Mouse (Mus musculus): ENCODE data around the gene March6. TPM values are rescaled to one million over a fixed set of nuclear protein-coding genes. Genes with fewer than 3 reads are reported as not detected.
A peak's percentile ranks its signal among the peaks of the same experiment; 100 is the strongest.

Gene March6
- total RNA-seq, 2 experiments from 2014 or later: 32.1 to 59.6 TPM

GRCm38 (mm10) chr15:31545058-31545457 is 14.2 kb upstream of the March6 start:
- no peak for ATAC-seq (replicated peaks; ENCODE audit: low FRiP score, poor library complexity, severe bottlenecking)

- ATAC-seq (replicated peaks; ENCODE audit: low FRiP score, poor library complexity, severe bottlenecking): no peak
Measured at GRCm38 (mm10) chr15:31543246-31543645, 12.4 kb upstream of the March6 start.

- no peak for ATAC-seq (replicated peaks; ENCODE audit: low FRiP score, poor library complexity, severe bottlenecking)
Measured at GRCm38 (mm10) chr15:31542013-31542958, 11.4 kb upstream of the March6 start.

GRCm38 (mm10) chr15:31540513-31540802 is 9.6 kb upstream of the March6 start:
- peak; percentile 70 for ATAC-seq (replicated peaks; ENCODE audit: low FRiP score, poor library complexity, severe bottlenecking)

GRCm38 (mm10) chr15:31539643-31540512 is 9.0 kb upstream of the March6 start:
- peak; percentile 94 for ATAC-seq (replicated peaks; ENCODE audit: low FRiP score, poor library complexity, severe bottlenecking)

GRCm38 (mm10) chr15:31538346-31538745 is 7.5 kb upstream of the March6 start:
- ATAC-seq (replicated peaks; ENCODE audit: low FRiP score, poor library complexity, severe bottlenecking): no peak

GRCm38 (mm10) chr15:31537706-31538105 is 6.9 kb upstream of the March6 start:
- no peak for ATAC-seq (replicated peaks; ENCODE audit: low FRiP score, poor library complexity, severe bottlenecking)

- no peak for ATAC-seq (replicated peaks; ENCODE audit: low FRiP score, poor library complexity, severe bottlenecking)
Measured at GRCm38 (mm10) chr15:31536051-31536737, 5.3 kb upstream of the March6 start.

- ATAC-seq (replicated peaks; ENCODE audit: low FRiP score, poor library complexity, severe bottlenecking): no peak
Measured at GRCm38 (mm10) chr15:31535259-31535855, 4.5 kb upstream of the March6 start.

GRCm38 (mm10) chr15:31534421-31535258 is 3.8 kb upstream of the March6 start:
- no peak for ATAC-seq (replicated peaks; ENCODE audit: low FRiP score, poor library complexity, severe bottlenecking)

GRCm38 (mm10) chr15:31533529-31533928 is 2.7 kb upstream of the March6 start:
- peak; percentile 47 for ATAC-seq (replicated peaks; ENCODE audit: low FRiP score, poor library complexity, severe bottlenecking)

- ATAC-seq (replicated peaks; ENCODE audit: low FRiP score, poor library complexity, severe bottlenecking): peak; percentile 16; the same call in 1 of the 2 replicates
Measured at GRCm38 (mm10) chr15:31532331-31533021, 1.6 kb upstream of the March6 start.

- ATAC-seq (replicated peaks; ENCODE audit: low FRiP score, poor library complexity, severe bottlenecking): peak; percentile 53
Measured at GRCm38 (mm10) chr15:31531446-31532330, 835 bp upstream of the March6 start.

- no peak for ATAC-seq (replicated peaks; ENCODE audit: low FRiP score, poor library complexity, severe bottlenecking)
Measured at GRCm38 (mm10) chr15:31529811-31530658, 818 bp downstream of the March6 start.

GRCm38 (mm10) chr15:31529103-31529502 is 1.8 kb downstream of the March6 start:
- no peak for ATAC-seq (replicated peaks; ENCODE audit: low FRiP score, poor library complexity, severe bottlenecking)

GRCm38 (mm10) chr15:31528477-31528876 is 2.4 kb downstream of the March6 start:
- ATAC-seq (replicated peaks; ENCODE audit: low FRiP score, poor library complexity, severe bottlenecking): no peak

Data from erythroblast, adult 5-6 weeks (primary cell).